Mouse (Mus musculus) thymus, postnatal 0 days (tissue): ENCODE data around the gene Nup93. TPM values are rescaled to one million over a fixed set of nuclear protein-coding genes. Genes with fewer than 3 reads are reported as not detected.

Experiments
- DNase-seq: peaks from one replicate; pipeline ENCODE4 v3.0.0-alpha.2; 2015; ENCODE audit warnings: low spot score
- polyA plus RNA-seq: library from polyadenylated mRNA; unstranded; fragments of >200 nt; fragmentation: Nextera tagmentation; extraction: Ambion mirVana; gene quantifications from 2 replicates; pipeline ENCODE4 v1.2.1, GENCODE M21; 2015

Gene Nup93
- polyA plus RNA-seq, 1 experiment from 2014 or later, result 48.3 TPM

- no peak for DNase-seq
These were observed 99.7 kb downstream of the Nup93 start for GRCm38 (mm10) chr8:94314069-94314468.

DNA sequence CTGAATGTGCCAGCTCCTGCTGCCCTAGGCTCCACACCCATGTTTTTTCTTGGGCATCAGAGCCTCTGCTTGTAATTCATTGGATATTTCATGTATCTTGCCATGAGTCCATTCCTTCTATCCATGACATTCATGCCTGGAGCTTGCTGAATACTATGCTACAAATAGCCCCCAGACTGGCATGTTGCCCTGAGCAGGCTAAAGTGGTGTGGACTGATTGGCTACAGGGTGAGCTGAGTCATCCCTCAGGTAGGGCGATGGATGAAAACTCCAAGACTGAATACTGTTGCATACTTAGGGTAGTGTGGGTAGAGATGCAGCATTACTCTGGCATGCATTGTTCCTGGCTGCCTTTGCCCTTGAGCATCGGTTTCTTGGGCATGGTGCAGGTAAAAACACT lies 102.9 kb downstream of the Nup93 start:
- no peak for DNase-seq

- DNase-seq, result no peak
These were observed 103.3 kb downstream of the Nup93 start for GRCm38 (mm10) chr8:94317691-94318090.

DNA sequence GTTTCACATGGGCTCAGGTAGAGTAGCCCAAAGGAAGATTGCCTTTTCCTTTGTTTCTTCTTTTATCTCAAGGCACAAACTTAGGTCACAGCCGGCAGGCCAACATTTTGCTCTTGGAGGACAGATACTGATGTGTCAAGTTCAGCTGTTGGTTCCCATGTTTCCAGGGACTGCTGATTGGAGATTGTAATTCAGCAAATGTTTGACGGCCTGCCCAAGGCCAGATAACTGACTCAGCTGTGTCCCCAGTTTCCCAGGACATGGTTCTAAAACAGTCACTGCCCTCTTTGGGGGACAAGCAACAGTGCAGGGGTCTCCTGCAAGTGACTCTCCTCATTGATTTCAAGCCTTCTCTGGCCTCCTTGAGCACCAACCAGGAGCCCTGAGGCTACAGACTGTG lies 105.7 kb downstream of the Nup93 start:
- no peak for DNase-seq

DNA sequence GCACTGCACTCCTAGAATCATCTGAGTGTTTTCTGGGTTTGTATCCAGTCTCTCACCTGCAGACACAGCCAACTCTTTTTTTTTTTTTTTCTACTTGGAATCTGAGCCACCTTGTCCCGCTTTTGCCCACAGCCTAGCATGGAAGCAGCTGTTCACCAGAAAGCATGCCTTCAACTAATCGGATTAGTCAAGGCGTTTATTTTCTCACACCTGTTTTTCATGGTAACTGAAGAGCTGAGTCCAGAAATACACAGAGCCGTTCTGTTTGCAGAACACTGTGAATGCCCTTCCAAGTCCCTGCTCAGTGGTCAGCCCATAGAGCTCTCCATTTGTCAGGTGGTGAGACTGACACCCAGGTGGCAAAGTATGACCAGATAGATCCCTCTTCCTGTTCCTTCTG lies 107.7 kb downstream of the Nup93 start:
- DNase-seq, result no peak

DNA sequence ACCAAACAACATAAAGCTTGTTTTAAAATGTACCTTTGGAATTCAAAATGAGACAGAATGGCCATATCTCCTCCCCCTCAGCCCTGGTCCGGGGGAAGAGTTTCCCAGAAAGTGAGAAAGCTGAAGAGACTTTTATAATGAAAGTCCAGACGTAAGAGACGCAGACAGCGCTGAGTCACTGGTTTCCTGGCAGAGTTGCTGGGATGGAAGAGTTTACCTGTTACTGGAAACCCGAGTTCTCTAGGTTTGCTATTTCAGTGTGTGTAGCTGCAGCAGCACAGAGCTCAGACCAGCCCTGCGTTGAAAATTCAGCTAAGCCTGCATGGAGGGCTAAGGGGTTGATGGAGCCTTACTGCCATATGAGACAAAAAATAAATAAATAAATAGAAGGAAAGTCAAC lies 108.7 kb downstream of the Nup93 start:
- no peak for DNase-seq

DNA sequence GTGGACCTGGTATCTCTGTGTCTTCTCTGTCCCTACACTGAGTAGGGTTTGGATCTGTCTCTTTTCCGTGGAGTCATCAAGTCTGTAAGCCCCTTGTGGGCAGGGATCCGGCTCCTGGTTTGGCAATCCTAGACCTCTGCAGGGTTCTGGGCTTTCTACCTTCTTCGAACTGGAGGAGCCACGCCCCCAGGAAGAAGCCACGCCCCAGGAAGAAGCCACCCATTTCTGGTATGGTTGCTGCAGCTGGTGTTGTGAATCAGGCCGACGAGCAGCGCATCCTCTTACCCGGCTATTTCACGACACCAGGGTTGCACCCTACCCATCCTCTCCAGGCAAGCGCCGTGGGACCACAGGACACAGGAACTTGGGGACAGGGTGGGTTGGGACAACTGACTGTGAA lies 109.7 kb downstream of the Nup93 start:
- DNase-seq, result peak; percentile 38

DNA sequence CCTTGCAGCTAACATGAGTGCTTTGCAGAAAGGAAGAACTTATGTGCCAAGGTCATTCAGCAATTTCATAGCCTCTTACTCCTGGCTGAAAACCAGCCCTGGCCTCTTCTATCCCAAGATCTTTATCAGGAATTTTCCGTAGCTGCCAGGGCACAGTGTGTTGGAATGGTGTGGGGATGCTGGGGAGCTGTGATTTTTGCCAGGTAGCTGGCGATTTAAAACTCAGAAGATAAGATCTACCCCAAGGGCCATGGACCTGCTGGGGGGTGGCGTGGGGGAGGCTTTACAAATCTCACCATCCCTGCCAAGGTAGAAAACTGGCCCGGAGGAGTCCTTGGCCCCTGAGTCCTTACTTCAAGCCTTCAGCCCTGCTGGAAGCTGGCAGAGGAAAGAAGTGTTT lies 111.7 kb downstream of the Nup93 start:
- DNase-seq, result no peak

DNA sequence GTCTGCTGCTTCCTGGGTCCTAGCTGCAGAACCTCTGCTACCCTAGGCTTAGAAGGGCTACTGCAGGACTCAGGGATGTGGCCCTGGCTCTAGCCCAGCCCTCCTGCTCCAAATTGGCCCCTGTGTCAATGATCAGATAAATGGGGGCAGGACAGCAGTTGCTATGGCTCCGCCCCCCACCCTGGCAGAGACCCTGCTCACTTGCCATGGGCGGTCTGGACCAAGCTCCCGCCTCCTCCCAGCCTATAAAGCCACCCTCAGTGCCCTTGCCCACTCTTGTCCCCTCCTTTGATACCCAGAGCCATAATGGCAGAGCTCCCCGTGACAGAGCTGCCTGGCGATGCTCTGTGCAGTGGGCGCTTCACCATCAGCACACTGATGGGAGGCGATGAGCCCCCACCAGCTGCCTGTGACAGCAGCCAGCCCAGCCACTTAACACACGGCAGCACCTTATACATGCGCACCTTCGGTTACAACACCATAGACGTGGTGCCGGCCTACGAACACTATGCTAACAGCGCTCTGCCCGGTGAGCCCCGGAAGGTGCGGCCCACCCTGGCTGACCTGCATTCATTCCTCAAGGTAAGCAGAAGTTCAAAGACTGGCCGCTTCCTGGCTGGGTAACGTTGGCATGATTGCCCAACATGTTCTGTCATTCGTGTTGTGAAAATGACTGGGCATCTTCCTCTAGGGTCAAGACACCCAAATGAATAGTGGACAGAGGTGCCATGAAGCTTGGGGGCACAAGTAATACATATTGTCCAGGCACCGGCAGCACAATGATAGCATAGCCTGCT lies 114.8 kb downstream of the Nup93 start, which contains the start of gene Slc12a3:
TSS of gene Slc12a3 (plus strand) at position 270 of the 797 bp plus-strand sequence.
- no peak for DNase-seq

DNA sequence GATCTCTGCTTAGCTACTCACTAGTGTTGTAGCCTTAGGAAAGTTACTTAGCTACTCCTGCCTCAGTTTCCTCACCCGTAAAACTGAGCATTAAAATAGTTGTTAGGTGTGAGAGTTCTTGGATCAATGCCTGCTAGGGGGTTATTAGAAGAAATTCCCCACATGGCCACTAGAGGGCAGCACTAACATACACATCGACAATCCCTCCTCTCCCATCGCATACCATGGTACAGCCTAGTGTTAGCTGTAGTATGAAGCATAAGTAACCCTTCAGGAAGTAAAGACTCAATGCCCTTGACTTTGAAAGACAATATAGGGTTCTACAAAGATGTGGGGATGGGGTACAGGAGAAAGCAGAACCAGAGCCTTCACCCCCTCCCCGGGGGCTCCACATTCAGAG lies 116.4 kb downstream of the Nup93 start:
- DNase-seq, result peak; percentile 76

DNA sequence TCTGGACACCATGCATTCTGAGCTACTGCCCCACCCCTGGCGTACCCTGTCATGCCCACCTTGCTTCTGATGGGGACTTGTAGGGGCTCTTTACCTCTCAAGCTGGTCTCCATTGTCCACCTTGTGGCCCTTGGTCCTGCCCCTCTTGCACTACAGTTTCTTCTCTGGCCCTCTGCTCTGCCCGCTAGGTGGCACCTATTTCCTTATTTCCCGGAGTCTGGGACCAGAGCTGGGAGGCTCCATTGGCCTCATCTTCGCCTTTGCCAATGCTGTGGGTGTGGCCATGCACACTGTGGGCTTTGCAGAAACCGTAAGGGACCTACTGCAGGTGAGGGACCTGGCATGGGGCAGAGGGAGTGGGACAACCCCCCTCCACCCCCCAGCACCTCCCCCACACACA lies 119.0 kb downstream of the Nup93 start:
- DNase-seq, result no peak

DNA sequence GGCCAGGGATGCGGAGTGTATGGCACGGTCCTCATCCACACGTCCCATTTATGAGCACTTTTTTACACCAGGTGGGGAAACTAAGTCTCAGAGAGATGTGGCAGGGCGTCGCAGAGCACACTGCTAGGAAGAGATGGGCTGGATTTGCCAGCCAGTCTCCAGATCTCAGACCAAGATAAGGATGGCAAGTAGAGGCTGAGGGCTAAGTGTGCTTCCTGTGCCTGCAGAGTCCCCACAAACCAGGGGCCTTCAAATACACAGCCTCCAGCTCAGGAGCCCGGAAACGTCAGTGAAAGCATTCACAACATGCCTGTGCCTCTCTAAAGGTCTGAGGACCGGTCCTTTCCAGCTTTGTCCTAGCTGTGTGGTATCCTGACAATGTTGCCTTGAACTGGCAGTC lies 123.2 kb downstream of the Nup93 start:
- DNase-seq, result peak; percentile 29

DNA sequence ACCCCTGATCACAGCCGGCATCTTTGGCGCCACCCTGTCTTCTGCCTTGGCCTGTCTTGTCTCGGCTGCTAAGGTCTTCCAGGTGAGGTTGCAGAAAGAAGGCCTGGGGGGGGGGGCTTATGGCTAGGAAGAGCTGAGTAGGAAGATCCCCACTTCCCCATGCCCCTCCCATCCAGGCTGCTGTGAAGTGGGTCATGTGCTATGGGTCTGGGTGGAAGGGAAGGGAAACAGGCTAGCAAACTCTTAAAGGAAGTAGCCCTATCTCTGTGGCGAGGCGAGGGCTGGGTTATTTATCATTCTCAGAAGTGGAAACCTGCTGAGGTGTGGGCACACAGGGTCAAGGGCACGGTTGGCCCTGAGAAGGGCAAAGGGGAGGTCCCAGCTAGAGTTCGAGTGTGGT lies 126.4 kb downstream of the Nup93 start:
- DNase-seq, result no peak

GRCm38 (mm10) chr8:94342691-94343090 lies 128.3 kb downstream of the Nup93 start:
- DNase-seq, result no peak

DNA sequence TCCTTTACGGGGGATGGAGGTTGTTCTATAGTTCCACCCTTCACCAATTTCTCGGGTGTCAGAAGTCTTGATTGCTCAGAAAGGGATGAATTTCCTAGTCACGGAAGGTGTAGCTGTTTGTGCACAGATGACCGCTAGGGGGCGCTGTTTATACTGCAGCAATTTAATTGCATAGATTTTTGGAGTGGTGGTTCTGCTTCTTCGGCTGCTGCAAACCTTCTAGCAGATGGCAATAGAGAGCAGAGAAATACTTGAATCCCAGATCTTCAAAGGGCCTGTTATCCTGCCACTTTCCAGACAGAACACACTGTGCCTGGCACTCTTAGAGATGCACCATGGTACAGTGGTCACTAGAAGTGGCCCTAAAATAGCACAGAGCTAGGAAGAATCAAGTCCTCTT lies 128.9 kb downstream of the Nup93 start:
- peak; percentile 86 for DNase-seq

- DNase-seq, result no peak
These were observed 129.5 kb downstream of the Nup93 start for GRCm38 (mm10) chr8:94343778-94344320.

DNA sequence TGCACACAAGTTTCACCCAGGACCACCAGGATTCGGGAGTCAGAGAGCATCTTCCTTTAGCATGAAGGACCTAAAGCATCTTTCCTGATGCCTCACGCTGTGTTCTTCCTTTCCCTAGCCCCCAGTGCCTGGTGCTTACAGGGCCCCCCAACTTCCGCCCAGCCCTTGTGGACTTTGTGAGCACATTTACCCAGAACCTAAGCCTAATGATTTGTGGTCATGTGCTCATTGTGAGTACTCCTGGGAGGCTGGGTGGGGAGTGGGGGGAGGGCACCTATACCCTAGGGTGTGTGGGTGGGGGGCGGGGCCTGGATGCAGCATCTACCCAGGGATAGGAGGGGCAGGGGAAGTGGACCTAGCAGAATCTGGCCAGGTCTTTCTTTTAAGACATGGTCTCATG lies 131.3 kb downstream of the Nup93 start:
- no peak for DNase-seq

- no peak for DNase-seq
These were observed 131.9 kb downstream of the Nup93 start for GRCm38 (mm10) chr8:94346264-94346663.

- DNase-seq, result peak; percentile 25
These were observed 134.1 kb downstream of the Nup93 start for GRCm38 (mm10) chr8:94348425-94348824.

DNA sequence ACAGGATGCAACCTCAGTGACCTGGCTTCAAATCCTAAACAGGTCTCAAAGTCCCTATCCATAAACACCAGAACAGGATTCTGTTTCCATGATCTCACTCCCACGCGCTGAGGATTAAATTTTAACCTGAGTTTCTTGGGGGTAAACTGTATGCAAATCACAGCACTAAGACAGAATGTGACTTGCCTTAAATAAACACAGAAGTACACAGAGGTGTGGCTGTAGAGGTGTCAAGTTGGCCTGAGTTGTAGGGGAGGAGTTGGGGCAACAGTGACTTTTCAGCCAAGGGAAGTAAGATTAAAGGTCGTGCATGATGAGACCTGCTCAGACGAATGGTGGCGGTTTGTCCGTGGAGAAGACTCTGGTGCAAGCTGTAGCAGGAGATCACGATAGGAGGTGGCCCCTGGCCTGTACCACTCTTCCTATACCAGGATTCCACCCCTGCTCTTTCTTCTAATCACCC lies 139.7 kb downstream of the Nup93 start:
- no peak for DNase-seq

DNA sequence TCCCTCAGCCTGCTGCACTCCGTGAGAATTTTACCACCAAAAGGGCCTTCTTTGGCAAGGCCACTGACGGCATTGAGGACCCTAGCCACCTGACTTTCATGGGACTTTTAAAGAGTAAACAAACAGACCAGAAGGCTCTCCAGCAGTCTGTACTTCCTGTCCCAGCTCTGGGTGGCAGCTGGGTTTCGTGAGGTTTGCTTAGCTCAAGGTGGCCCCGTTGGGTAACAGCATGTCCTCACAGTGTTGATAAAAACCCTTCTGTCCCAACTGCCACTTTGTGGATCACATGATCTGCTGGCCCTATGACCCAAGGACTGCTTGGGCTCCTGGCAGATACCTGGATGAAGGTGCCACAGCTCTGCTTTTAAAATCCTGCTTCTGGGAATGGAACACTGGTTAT lies 140.2 kb downstream of the Nup93 start:
- peak; percentile 84 for DNase-seq

GRCm38 (mm10) chr8:94357220-94357619 lies 142.9 kb downstream of the Nup93 start:
- no peak for DNase-seq

GRCm38 (mm10) chr8:94358541-94358940 lies 144.2 kb downstream of the Nup93 start:
- DNase-seq, result no peak
